In the genomic region with DNA sequence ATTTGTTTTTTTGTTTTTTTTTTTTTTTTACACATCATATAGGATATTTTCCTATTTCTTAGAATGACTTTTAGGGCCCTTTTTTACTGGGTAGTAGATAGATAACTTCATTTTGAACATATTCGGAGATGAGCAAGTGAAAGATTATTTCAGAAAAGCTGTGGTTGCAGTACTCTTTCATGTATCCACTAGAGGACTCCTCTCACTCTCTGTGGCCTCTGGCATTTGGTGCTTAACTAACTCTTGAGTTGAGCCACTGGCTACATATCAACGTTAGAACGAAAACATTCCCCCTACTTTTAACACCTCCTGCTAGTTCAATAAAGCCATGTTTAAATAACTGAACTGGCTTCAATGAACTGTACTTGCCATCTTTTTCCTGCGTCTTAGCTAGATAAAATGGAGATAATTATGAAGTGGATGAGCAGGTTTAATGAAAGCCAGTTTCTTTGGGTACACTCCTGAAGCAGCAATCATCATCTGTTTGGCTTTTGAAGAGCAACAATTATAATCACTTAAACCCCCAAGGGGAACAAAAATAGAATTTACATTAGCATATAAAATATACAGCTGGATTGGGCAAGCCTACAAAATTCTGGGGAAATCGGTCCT, we compare ENCODE assay signal across 13 mouse cellular contexts. TPM values are rescaled to one million over a fixed set of nuclear protein-coding genes. Genes with fewer than 3 reads are reported as not detected.
"Had no signal": no experiment of that assay in that cellular context is flagged by ENCODE, and none has a peak within 500 bp of the region (broad histone marks: within the 10 kb centered on the region; RNA-seq: fewer than 3 reads in every experiment).

No protein-coding gene starts in this region.

- H3K27me3 ChIP-seq: limb, embryonic 15.5 days; liver, embryonic 12.5 days; neural tube, embryonic 15.5 days had no signal

- H3K36me3 ChIP-seq: limb, embryonic 15.5 days; liver, embryonic 12.5 days; midbrain, embryonic 10.5 days; neural tube, embryonic 15.5 days had no signal

- H3K9me3 ChIP-seq: limb, embryonic 15.5 days; liver, embryonic 12.5 days; midbrain, embryonic 10.5 days; neural tube, embryonic 15.5 days had no signal

- ATAC-seq: liver, embryonic 12.5 days had no signal

- H3K9ac ChIP-seq: limb, embryonic 15.5 days; liver, embryonic 12.5 days; lung, embryonic 14.5 days; neural tube, embryonic 15.5 days had no signal

- H3K4me3 ChIP-seq: limb, embryonic 15.5 days; liver, embryonic 12.5 days; midbrain, embryonic 10.5 days; myocyte; neural tube, embryonic 15.5 days had no signal

- H3K27ac ChIP-seq: limb, embryonic 15.5 days; liver, embryonic 12.5 days; midbrain, embryonic 10.5 days; neural tube, embryonic 15.5 days; stomach, postnatal 0 days had no signal

- H3K4me1 ChIP-seq: limb, embryonic 15.5 days; liver, embryonic 12.5 days; midbrain, embryonic 10.5 days; neural tube, embryonic 15.5 days had no signal

- H3K4me2 ChIP-seq: limb, embryonic 15.5 days; liver, embryonic 12.5 days; lung, embryonic 14.5 days; neural tube, embryonic 15.5 days had no signal

- DNase-seq: kidney, adult 8-10 months; kidney, postnatal 25 days; lung, embryonic 14.5 days; lung, postnatal 10 days; lung, postnatal 4 days; thymus, postnatal 4 days had no signal

RNA-seq across cellular contexts. Expression of gene Elavl2, which starts 8.5 kb away (rescaled TPM):
- total RNA-seq: megakaryocyte, adult 5-6 weeks had no signal
